Mouse (Mus musculus): ENCODE results near the gene Dynll1.

The Dynll1 gene

DNA sequence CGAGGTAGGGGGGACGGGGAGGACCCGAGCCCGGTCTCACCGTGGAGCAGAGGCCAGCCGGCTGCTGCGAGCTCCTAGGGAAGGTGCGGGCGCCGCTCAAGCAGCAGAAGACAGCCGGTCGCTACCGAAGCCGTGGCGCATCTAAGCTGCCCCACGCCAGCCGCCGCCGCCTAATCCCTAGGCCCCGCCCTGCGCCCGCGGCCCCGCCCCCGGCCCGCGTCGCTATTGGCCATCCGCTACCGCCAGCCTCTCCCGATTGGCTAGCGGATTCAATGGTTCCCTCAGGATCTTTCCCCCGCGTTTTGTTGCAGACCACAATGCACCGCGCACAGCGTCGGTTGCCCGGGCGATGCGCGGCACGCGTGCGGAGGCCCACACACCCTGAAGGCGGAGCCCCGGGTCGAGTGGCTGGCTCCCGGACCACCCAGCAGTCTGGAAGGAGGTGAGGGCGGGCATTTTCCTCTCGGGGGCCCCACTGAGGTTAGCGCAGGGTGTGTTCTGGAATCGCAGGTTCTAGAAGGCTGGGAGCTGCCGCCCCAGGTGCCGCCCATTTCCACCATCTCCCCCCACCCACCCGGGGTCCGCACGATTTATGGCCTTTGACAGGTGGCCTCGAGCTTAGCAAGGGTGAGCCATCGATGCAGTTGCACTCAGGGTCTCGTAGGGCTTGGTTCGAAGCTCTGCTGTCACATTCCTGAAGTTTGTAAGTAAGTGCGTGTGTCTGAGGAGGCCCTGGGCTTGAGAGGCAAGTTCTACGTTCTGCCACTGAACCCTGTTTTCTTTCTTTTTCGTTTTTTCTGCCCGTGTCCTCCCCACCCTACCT lies at the start of gene Dynll1:
Gene Dynll1, minus strand, starts transcription at position 208 of the 823 bp plus-strand sequence.
- peak; percentile 100 for DNase-seq (ENCODE audit: extremely low spot score)

DNA sequence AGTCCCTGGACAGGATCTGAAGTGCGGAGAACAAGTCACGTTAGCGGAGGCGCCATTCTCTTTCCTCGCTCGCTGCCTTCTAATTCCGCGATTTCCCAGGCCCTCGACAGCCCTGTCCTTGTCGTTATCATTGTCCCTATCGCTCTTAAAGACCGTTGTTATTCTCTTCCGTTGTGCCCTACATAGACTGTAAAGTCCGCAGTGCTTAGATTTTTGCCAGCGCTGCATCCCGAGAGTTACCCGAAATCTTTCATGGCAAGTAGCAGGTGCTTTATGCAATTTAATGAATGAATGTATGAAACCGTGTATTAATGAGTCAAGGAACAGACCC lies 48.4 kb upstream of the Dynll1 start:
- no peak for DNase-seq (ENCODE audit: extremely low spot score)

DNA sequence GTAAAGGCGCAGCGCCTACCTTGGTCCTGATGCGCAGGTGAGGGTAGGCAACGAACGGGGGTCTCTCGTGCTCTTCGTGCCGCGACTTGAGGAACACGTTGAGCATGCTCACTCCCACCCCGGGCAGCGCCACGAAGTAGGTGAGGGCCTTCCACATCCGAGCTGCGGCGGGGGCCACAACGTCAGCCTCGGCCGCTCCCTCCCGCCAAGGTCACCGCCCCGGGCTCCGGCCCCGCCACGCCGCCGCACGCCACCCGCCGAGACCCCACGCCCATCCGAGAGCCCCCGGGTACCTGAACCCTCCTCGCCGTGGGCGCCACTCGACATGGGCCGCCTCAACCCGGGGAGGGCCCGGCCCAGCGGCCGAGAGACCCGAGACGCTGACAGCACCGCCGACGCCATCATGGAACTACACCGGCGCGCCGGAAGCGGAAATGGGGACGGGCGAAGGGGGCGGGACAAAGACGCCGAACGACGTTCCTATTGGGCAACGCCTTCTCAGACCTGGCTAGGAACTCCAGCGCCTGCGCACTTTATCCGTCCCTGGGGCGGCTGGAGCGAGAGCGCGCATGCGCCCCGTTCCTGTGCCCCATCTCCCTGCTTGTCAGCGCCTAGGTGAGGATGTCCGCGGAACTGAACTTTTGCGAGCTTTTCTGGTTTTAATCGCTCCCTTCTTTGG lies 47.9 kb upstream of the Dynll1 start, which contains the start of gene Cox6a1:
Gene Cox6a1, minus strand, starts transcription at position 436 of the 679 bp plus-strand sequence.
- DNase-seq (ENCODE audit: extremely low spot score) = peak; percentile 98

DNA sequence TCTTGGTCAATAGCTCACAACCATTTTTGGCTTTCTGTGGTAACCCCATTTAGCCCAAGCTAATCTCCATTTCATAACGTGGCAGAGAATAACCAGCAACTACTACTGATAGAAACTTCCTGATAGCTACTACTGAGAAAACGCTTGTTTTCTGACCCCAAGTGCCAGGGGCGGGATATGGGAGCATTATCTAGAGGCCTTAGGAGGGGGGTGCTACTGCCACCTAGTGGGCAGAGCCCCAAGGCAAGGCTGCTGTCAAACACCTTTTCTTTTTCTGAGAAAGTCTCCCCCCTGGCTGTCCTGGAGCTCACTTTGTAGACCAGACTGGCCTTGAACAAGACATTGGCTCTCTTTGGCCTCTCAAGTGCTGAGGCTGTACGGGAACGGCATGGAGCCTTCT lies 46.8 kb upstream of the Dynll1 start:
- peak; percentile 80 for DNase-seq (ENCODE audit: extremely low spot score)

DNA sequence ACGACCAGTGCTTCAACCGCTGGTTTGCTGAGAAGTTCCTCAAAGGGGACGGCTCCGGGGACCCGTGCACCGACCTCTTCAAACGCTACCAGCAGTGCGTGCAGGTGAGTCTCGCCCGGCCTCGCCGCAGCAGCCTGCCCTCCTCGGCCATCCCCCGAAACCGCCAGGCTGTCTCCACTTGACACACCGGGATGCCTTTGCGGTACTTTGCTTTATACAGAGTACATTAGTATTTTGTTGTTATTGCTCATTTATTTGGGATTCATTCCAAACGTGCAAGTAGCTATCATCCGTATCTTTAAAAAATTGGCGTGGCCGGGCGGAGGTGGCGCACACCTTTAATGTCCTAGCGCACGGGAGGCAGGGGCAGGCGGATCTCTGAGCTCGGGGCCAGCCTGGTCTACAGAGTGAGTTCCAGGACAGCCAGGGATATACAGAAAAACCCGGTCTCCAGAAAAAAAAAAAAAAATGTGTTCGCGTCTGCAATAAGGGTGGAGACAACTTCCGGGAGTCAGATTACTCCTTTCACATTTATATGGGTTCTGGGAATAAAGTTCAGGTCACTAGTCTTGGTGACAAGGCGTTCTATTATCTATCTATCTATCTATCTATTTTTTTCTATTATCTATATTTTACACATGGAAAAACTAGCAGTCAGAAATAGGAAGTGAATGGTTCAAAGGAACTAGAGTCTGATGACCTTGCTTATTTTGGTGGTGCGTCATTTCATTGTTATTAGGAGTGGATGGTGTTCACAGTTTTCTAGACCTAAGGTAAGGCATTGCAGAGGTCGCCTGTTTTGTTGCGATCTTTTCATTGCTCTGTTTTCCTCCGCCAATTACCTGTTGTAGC lies 40.7 kb upstream of the Dynll1 start:
- DNase-seq (ENCODE audit: extremely low spot score) = no peak

DNA sequence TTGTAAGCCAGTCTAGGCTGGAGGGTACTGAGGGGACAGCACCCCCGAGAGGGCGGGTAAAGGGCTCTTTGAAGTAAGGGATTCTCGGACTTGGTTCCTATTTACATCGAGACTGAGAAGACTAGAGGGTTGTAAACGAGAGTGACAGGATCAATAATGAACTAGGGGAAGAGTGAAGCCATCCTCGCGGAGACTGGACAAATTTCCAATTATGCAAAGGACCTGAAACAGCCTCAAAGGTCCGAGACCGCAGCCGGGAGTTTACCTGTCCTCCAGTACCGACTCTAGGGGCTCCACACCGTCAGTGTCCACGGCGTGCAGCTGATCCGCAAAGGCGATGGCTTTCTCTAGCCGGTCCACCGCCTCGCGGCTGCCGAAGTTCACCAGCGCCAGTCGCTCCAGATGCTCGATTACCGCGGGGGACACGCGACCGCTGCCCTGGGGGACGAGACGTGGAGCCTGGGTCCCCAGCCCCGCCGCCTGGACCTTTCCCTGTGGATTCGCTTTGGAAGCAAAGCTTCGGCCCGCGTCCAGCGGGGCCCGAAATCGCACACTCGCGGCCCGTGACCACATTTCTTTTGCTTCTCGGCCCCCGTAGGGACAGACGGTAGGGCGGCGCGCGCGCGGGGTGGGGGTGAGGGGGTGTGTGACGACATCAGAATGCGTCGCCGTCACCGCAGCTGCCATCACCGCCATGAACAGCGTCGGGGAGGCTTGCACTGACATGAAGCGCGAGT lies 39.9 kb upstream of the Dynll1 start, which contains the start of the genes Gatc and Triap1:
Gene Gatc, minus strand, starts transcription at position 602 of the 737 bp plus-strand sequence.
Gene Triap1, plus strand, starts transcription at position 649 of the 737 bp plus-strand sequence.
- DNase-seq (ENCODE audit: extremely low spot score) = peak; percentile 94

DNA sequence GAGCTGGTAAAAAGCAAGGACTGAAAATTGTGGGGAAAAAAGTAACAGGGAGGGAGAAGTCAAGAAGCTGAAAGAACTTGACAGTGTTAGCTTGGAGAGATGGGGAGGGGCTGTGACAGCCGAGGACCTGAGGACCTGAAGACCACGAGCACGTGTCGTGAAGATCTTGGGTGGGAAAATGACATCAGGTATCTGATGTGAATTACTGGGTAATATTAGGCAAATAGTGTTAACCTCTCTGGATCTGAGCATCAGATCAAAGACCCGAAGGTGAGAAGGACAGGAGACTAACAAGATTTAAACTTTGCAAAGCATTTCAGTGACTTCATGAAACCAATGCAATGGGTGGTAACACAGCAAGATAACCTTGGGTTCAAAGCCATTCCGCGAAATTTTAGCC lies 39.2 kb upstream of the Dynll1 start:
- DNase-seq (ENCODE audit: extremely low spot score) = no peak

DNA sequence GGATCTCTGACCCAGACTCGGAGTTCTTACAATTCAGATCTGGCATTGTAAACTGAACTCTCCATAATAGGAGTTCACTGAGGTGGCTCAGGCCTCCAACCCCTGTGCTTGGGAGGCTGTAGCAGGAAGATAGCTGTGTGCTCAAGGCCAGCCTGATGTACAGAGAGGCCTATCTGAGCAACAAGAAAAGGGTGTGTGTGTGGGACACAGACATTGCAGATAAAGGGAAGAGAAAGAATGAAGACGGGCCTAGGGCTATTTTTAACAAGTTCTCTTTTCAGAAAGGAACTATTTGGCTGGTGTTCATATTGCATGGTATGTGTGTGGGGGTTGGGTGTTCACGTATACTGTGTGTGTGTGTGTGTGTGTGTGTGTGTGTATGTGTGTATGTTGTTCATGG lies 32.8 kb upstream of the Dynll1 start:
- DNase-seq (ENCODE audit: extremely low spot score) = no peak

DNA sequence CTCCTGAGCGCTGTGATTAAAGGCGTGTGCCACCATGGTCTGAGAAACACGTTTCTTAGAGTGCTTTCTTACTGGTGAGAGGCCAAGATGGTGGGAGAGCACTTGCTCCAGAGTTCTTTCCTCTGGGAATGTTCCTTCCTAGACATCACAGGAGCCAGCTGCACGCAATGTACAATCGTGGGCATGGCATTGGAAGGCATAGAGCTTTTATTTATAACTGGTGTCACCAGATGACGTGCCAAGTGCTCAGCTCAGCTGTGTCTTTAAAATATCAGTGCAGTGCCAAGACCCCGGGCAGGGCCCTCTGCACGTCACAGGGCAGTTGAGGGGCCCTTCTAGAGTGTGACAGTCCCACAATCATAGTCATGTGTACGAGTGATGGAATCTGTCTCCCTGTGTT lies 30.2 kb upstream of the Dynll1 start:
- DNase-seq (ENCODE audit: extremely low spot score) = no peak

DNA sequence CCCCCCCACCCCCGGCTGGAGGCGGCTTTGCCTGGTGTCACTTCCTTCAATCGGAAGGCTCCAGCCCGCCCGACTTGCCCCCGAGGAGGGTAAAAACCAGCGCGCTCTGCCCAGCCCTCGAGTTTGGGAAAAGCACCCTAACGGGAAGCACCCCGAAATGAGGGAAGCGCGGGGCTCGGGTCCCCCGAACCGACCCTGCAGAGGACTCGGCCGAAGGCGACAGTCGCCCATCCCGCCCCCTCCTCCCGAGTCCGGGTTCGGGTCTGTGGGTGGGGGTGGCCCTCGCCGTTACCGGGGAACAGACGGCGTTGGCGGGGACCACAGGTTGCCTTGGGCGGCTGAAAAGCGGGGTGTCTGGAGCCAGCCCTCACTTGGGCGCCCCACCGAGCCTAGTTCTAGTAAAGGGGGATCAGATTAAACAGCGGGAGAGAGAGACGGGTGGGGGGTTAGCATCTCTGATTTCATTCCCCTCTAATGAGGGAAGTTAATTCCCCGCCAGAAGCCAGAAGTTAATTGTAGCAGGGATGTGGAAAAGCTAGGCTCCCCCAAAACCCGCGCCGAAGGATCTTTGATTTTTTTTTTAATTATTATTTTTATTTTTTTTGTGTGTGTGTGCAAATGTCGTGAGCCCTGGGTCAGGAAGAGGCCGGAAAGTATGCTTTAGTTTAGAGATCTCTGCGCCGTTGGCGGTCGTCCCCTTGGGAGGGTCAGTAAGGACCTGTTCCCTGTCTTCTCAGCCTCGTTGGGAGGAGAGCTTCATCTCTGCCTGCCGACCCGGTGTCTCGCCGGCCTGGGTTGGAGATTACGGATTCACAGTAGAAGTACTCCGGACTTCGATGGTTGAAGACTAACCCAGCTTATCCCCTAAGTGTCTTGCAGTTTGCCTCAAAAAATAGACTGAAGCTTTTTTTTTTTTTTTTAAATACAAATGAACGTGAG lies 27.1 kb upstream of the Dynll1 start:
- DNase-seq (ENCODE audit: extremely low spot score) = peak; percentile 63

DNA sequence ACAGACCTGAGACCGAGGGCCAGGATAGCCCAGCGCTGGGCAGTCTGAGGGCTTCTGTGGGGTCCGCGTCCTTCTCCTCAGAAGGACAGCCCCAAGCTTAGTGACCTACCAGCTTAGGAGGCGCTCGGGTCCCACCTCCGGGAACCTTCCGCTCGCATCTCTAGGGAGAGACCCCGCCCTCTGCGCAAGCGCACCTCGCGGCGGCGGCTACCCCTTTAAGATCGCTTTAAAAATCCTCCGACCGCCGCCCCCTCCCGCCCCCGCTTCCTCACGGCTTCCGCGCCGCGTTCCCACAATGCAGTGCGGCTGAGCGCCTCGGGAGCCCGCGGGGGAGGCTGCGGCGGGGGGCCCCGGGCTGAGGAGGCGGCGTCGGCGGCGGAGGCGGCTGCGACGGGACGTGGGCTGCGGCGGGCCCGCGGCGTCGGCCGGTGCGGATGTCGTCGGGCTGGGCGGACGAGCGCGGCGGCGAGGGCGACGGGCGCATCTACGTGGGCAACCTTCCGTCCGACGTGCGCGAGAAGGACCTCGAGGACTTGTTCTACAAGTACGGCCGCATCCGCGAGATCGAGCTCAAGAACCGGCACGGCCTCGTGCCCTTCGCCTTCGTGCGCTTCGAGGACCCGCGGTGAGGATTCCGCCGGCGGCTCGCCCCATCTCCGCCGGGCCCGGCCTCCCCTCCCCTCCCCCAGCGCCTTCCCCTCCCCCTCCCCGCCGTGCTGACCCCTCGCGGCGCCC lies 26.2 kb upstream of the Dynll1 start, which contains the start of gene Srsf9:
Gene Srsf9, plus strand, starts transcription at position 303 of the 735 bp plus-strand sequence.
- peak; percentile 97 for DNase-seq (ENCODE audit: extremely low spot score)

DNA sequence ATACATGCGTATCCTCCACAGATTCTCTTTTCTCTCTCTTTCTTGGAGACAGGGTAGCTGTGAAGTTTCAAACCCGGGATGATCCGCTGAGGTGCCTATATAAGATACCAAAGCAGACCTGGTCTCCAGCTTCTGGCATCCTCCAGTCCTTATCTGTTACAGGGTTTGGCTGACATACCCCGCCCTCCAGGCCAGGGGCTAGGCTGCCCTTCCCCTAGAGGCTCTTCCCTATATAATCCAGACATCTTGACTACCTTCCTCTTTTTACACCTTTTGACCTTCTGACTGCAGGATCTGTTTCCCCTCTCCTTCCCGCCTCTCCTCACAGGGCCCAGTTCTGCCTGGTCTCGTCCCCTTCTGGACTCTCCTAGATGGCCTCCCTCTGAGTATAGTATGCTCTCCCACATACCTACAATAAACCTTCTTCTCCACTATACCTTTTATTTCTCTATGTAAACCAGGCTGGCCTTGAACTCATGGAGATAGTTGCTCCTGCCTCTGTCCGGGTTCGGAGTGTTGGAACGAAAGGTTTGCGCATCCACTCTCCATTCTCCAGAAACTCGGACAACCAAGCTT lies 25.5 kb upstream of the Dynll1 start:
- no peak for DNase-seq (ENCODE audit: extremely low spot score)

DNA sequence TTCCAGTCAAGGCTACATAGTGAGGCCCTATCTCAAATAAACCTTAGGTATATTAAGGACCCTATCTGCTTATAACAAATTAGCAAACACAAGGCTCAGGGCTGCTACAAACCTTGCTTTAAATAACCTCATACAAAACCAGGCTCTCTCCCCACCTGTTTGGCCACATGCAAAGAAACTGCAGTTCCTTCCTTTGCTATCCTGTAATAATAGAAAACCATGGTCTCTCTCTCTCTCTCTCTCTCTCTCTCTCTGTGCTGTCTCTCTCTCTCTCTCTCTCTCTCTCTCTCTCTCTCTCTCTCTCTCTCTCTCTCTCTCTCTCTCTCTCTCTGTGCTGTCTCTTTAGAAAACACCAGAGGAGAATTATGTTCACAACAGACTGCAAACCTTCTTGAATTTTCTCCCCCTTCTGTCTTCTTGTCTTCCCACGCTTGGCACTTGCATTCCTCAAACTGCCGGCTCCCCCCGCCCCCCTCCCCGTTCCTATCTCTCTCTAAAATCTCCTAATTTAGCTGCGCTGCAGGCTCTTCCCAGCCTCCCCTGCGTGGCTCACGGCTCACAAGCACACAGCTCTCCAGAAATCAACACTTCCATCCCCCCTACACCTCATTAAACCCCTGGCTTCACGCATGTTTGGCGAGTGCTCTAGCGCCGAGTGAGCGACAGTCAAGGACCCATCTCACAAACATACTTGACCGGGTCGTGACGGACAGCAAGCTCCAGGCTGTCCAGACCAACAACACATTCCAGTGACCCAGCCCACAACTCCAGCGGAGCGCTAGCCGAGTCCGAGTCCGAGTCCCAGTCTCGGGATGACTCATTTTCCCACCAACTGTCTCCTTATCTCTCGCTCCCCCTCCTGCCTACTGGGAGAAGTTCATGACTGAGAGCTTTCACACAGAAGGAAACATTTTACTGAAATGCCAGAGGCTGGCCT lies 18.5 kb upstream of the Dynll1 start:
- peak; percentile 85 for DNase-seq (ENCODE audit: extremely low spot score)

DNA sequence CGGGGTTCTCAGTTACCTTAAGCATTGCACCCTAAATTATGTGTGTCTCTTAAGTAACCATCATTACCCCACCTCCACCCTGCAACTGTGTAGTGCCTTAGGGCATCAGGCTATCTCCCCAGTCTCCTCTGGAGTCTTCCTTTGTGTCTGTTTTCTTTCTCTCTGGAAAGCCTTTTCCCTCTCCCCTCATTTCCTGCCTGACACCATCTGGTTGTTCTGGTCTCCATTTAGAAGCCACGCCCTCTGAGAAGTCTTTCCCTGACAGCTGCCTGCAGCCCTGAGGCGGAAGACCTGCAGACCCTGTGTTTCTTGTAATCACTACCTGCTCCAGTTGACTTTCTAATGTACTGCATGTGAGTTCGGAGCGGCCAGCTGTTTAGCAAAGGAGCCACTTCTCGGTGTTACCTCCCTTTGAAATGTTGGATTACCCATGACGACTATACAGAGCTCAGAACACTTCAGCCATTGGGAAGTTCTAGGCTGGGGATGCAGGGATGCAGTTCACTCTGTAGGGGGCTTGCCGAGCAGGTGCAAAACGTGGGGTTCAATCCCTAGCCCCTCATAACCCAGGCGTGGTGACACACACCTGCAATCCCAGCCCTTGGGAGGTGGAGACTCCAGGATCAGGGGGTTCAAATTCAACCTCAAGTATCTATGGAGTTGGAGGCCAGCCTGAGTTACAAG lies 17.0 kb upstream of the Dynll1 start:
- DNase-seq (ENCODE audit: extremely low spot score) = peak; percentile 71

DNA sequence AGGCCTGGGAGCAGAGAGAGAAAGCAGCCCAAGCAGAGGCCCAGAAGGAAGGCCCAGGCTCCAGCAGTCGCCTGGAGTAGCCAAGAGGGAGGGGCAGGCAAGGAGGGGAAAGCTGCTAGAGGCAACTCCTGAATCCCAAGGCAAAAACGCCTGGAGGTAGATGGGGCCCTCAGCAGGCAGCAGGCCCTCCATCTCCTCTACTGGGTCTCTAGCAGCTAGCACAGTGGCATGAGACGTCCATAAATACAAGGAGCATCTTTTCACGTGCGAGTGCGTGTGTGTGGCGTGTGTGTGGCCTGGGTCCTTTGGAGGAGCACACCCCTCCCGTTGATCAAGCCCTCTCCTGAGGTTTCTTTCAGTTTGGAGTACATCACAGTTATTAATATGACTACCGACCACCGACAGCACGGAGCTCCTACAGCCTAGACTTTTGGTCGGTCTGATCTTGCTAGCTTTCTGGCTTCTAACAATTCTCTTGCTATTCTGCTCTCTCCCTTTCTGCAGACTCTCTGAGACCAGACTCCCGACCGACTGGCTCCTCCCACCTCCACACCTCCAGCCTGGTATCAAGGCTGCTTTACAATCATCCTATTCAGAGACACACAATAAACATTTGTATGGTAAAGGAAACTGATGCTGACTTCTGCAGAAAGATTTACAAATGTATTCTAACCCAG lies 16.3 kb upstream of the Dynll1 start:
- DNase-seq (ENCODE audit: extremely low spot score) = peak; percentile 35

DNA sequence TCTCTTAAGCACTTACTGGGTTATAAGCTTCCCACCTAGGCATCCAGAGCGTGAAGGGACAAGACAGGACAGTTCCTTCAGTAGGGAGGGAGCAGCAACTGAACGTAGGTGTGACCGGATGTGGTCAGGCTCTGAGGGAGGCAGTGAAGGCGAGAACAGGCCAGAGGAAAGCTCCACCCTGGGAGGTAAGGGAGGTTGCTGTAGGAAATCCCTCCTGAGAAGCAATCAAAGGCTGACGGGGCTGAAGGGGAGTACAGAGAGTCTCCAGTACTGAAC lies 12.8 kb upstream of the Dynll1 start:
- no peak for DNase-seq (ENCODE audit: extremely low spot score)

Measured in embryo, embryonic 9.5 days (tissue).